Mouse (Mus musculus): ENCODE measurements around the gene Gnb1.

The Gnb1 gene

GRCm38 (mm10) chr4:155582279-155582905, 91.2 kb downstream of the Gnb1 start:
- no peak for DNase-seq

- DNase-seq = no peak
Observed at GRCm38 (mm10) chr4:155589356-155589755, 98.2 kb downstream of the Gnb1 start.

- no peak for DNase-seq
Observed at GRCm38 (mm10) chr4:155591012-155591719, 100.0 kb downstream of the Gnb1 start.

- DNase-seq = peak; percentile 34
Observed at GRCm38 (mm10) chr4:155593780-155594179, 102.6 kb downstream of the Gnb1 start.

GRCm38 (mm10) chr4:155595777-155596176, 104.6 kb downstream of the Gnb1 start:
- DNase-seq = no peak

- no peak for DNase-seq
Observed at GRCm38 (mm10) chr4:155596606-155597005, 105.4 kb downstream of the Gnb1 start.

- DNase-seq = no peak
Observed at GRCm38 (mm10) chr4:155598536-155598935, 107.4 kb downstream of the Gnb1 start.

- no peak for DNase-seq
Observed at GRCm38 (mm10) chr4:155599901-155600825, 109.0 kb downstream of the Gnb1 start.

- DNase-seq = peak; percentile 96
Observed at GRCm38 (mm10) chr4:155601091-155601996, 110.2 kb downstream of the Gnb1 start, which contains the start of gene Slc35e2. Gene Slc35e2, plus strand, starts transcription at chr4:155601416.

- DNase-seq = no peak
Observed at GRCm38 (mm10) chr4:155601997-155602456, 110.9 kb downstream of the Gnb1 start.

GRCm38 (mm10) chr4:155602753-155603152, 111.6 kb downstream of the Gnb1 start:
- DNase-seq = no peak

GRCm38 (mm10) chr4:155603801-155604200, 112.6 kb downstream of the Gnb1 start:
- DNase-seq = no peak

- DNase-seq = no peak
Observed at GRCm38 (mm10) chr4:155605132-155605531, 114.0 kb downstream of the Gnb1 start.

GRCm38 (mm10) chr4:155606825-155607224, 115.7 kb downstream of the Gnb1 start:
- DNase-seq = no peak

Measured in lung, postnatal 14 days (tissue).